Mouse (Mus musculus) liver, embryonic 16.5 days (tissue): ENCODE data around the gene Slc25a30. TPM values are rescaled to one million over a fixed set of nuclear protein-coding genes. Genes with fewer than 3 reads are reported as not detected.

ENCODE experiments used
- ATAC-seq: fragments of 200-750 bp; cut with Nextera tagmentation; 2 replicates; pipeline ENCODE4 v1.8.0; 2017; ENCODE audit warnings: low read depth, mild to moderate bottlenecking, moderate number of reproducible peaks, moderate library complexity
- H3K27ac ChIP-seq: fragments of 300-500 bp; sonication (generic); 2 replicates; pipeline ENCODE4 v1.5.1; 2014; ENCODE audit warnings: mild to moderate bottlenecking, low read length
- H3K27me3 ChIP-seq: fragments of 300-500 bp; sonication (generic); 2 replicates; pipeline ENCODE4 v1.6.1; 2014; ENCODE audit warnings: low read depth, low read length, mixed read lengths; ENCODE audit not compliant: control insufficient read depth, insufficient read depth
- H3K36me3 ChIP-seq: fragments of 300-500 bp; sonication (generic); 2 replicates; pipeline ENCODE4 v1.6.1; 2014; ENCODE audit warnings: mild to moderate bottlenecking; ENCODE audit not compliant: control insufficient read depth, insufficient read depth
- H3K4me1 ChIP-seq: fragments of 300-500 bp; sonication (generic); 2 replicates; pipeline ENCODE4 v1.6.1; 2014; ENCODE audit warnings: low read depth, low read length, mixed read lengths; ENCODE audit not compliant: control insufficient read depth
- H3K4me2 ChIP-seq: fragments of 300-500 bp; sonication (generic); 2 replicates; pipeline ENCODE4 v1.6.1; 2014; ENCODE audit warnings: low read depth, low read length, mixed read lengths
- H3K4me3 ChIP-seq: fragments of 300-500 bp; sonication (generic); 2 replicates; pipeline ENCODE4 v1.5.1; 2014; ENCODE audit warnings: low read depth, mild to moderate bottlenecking, low read length
- H3K9ac ChIP-seq: fragments of 300-500 bp; sonication (generic); 2 replicates; pipeline ENCODE4 v1.6.1; 2014; ENCODE audit warnings: low read depth, low read length
- H3K9me3 ChIP-seq: fragments of 300-500 bp; sonication (generic); replicated peaks from 2 replicates; pipeline ENCODE4 v1.6.1; 2016; ENCODE audit warnings: low read length; ENCODE audit not compliant: control insufficient read depth
- WGBS: fragments of 180-500 bp; shearing (Covaris S2); extraction: QIAGEN DNeasy Blood & Tissue Kit; methylation state at CpG from one replicate; pipeline ENCODE4 v1.1.7; 2014; ENCODE audit not compliant: insufficient replicate concordance; 5-methylcytosine and 5-hydroxymethylcytosine counted together
- polyA plus RNA-seq: library from polyadenylated mRNA; unstranded; fragments of >200 nt; fragmentation: Nextera tagmentation; extraction: Ambion mirVana; gene quantifications from 2 replicates; pipeline ENCODE4 v1.2.1, GENCODE M21; 2015

Slc25a30 gene
- polyA plus RNA-seq, 1 experiment from 2014 or later = 1.3 TPM

DNA sequence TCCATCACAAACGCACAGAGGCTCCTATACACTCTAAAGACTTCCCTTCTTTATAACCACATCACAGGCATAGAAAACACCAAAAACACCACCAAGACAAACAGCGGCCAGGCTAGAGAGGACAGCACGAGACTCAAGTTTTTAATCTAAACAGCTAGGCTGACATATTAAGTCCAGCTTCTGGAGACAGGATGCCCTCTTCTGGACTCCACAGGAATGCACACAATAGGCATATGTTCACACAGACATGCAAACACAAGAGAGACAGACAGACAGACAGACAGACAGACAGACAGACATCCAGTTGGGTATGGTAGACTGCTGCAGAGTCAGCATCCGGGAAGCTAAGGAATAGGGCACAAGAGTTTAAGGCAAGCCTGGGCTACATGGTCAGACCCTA is 73.2 kb downstream of the Slc25a30 start:
- Histone ChIP-seq H3K27me3 (no peaks in the 10 kb centered on the region), H3K9ac (no peak overlapping the region), H3K36me3 (peaks cover 27% of the 10 kb centered on the region), H3K4me2 (no peak overlapping the region), H3K9me3 (no peaks in the 10 kb centered on the region), H3K4me3 (no peak overlapping the region), H3K27ac (no peak overlapping the region), H3K4me1 (no peaks in the 10 kb centered on the region)
- 78% methylated on average over 4 of the region's 4 CpGs for WGBS
- ATAC-seq = no peak

DNA sequence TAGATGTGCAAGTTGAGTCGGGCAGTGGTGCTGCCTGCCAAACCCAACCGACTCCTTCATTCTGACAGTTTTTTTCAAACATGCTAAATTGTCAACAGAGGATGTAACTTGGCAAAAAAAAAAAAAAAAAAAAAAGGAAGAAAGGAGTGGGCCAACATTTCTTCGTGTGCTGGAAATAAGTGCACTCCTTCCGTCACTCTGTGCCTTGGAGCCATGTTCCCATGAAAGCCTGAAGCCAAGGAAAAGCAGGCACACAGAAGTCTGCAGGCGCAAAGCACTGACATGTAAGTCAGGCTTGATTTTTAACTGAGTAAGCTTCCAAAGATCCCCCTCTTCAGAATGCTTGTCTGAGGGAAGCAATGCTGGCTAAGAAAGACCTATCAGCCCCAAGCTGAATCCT is 74.2 kb downstream of the Slc25a30 start:
- no peak for ATAC-seq
- Histone ChIP-seq H3K36me3 (peaks cover 25% of the 10 kb centered on the region), H3K4me2 (no peak overlapping the region), H3K27ac (no peak overlapping the region), H3K4me3 (no peak overlapping the region), H3K27me3 (no peaks in the 10 kb centered on the region), H3K4me1 (no peaks in the 10 kb centered on the region), H3K9ac (no peak overlapping the region), H3K9me3 (no peaks in the 10 kb centered on the region)
- WGBS = 80% methylated on average over 5 of the region's 5 CpGs

GRCm38 (mm10) chr14:75711731-75712130 is 75.1 kb downstream of the Slc25a30 start:
- Histone ChIP-seq H3K4me1 (no peaks in the 10 kb centered on the region), H3K27me3 (no peaks in the 10 kb centered on the region), H3K27ac (no peak overlapping the region), H3K36me3 (peaks cover 25% of the 10 kb centered on the region), H3K4me2 (no peak overlapping the region), H3K9me3 (no peaks in the 10 kb centered on the region), H3K9ac (no peak overlapping the region), H3K4me3 (no peak overlapping the region)
- 86% methylated on average over 3 of the region's 3 CpGs for WGBS
- ATAC-seq = no peak

Other genes with a start within 250 kb of the Slc25a30 start
- not detected in 2 replicates for gene Spert, start 193.9 kb downstream of the Slc25a30 start, polyA plus RNA-seq
- gene Erich6b, start 144.8 kb downstream of the Slc25a30 start, polyA plus RNA-seq = not detected in 2 replicates
- 6.4 and 7.0 TPM in 2 replicates for gene Cog3, start 32.5 kb downstream of the Slc25a30 start, polyA plus RNA-seq
- 462 and 509 TPM in 2 replicates for gene Tpt1, start 58.1 kb upstream of the Slc25a30 start, polyA plus RNA-seq
- gene Kctd4, start 168.0 kb upstream of the Slc25a30 start, polyA plus RNA-seq = 0.07 and 0.13 TPM in 2 replicates
- gene Gtf2f2, start 223.8 kb upstream of the Slc25a30 start, polyA plus RNA-seq = 15.4 and 16.9 TPM in 2 replicates